In genomic region chr9:115039245-115039644, GRCm38 (mm10) we compare ENCODE assay signal across 11 mouse cellular contexts. TPM values are rescaled to one million over a fixed set of nuclear protein-coding genes. Genes with fewer than 3 reads are reported as not detected.
DNase-seq lines count a peak whose midpoint lies in the region; ATAC-seq and TF ChIP-seq lines count a peak whose summit lies in the region.
"Had no signal": no experiment of that assay in that cellular context is flagged by ENCODE, and none has a peak within 500 bp of the region (broad histone marks: within the 10 kb centered on the region; RNA-seq: fewer than 3 reads in every experiment).

No protein-coding gene starts in this region.

- peak; percentile 37; the same call in 1 of the 2 replicates for ATAC-seq in forebrain, postnatal 0 days
- ATAC-seq in midbrain, embryonic 13.5 days = 0 out of 2 replicates have a peak, but pooled peaks have one; percentile 35
- no peak for ATAC-seq in activated CD4-positive, CD25-positive, alpha-beta regulatory T cell, adult 4 months

- WGBS in forebrain, postnatal 0 days = 17% methylated on average over 7 of the region's 7 CpGs
- 49% methylated on average over 7 of the region's 7 CpGs for WGBS in midbrain, embryonic 13.5 days

- H3K4me3 ChIP-seq in E14TG2a.4 (replicated peaks; ENCODE audit: low read length) = peak overlapping the region; percentile 54
- H3K4me3 ChIP-seq in forebrain, postnatal 0 days (ENCODE audit: low read depth, low read length) = no peak overlapping the region
- H3K4me3 ChIP-seq in midbrain, embryonic 13.5 days (replicated peaks) = no peak overlapping the region

- H3K4me2 ChIP-seq in forebrain, postnatal 0 days (ENCODE audit: low read depth) = no peak overlapping the region
- no peak overlapping the region for H3K4me2 ChIP-seq in midbrain, embryonic 13.5 days (replicated peaks)

- no peaks in the 10 kb centered on the region for H3K36me3 ChIP-seq in E14TG2a.4 (ENCODE audit: insufficient read depth, low read length)
- no peaks in the 10 kb centered on the region for H3K36me3 ChIP-seq in forebrain, postnatal 0 days (ENCODE audit: insufficient read depth)
- H3K36me3 ChIP-seq in midbrain, embryonic 13.5 days = no peaks in the 10 kb centered on the region

- peak; percentile 35 for DNase-seq in adrenal gland, postnatal 14 days
- DNase-seq in adrenal gland, adult 18-20 months (ENCODE audit: low spot score in 2 of 2) = no peak
- no peak for DNase-seq in forebrain, postnatal 0 days
- DNase-seq in heart, adult 11 months = no peak
- DNase-seq in right cerebral cortex, adult 2 months (ENCODE audit: low spot score in 2 of 2) = no peak
- DNase-seq: adrenal gland, postnatal 36 days; cerebellum, adult 9-10 months; gastrocnemius, postnatal 25 days had no signal

- no peaks in the 10 kb centered on the region for H3K27me3 ChIP-seq in E14TG2a.4 (ENCODE audit: insufficient read depth, low read length)
- no peaks in the 10 kb centered on the region for H3K27me3 ChIP-seq in forebrain, postnatal 0 days (ENCODE audit: insufficient read depth, low read length)
- 0 out of 2 replicates have a peak, but pooled peaks cover 14% of the 10 kb centered on the region for H3K27me3 ChIP-seq in midbrain, embryonic 13.5 days

- H3K9me3 ChIP-seq in E14TG2a.4 (ENCODE audit: low read length) = no peaks in the 10 kb centered on the region
- no peaks in the 10 kb centered on the region for H3K9me3 ChIP-seq in forebrain, postnatal 0 days (ENCODE audit: low read length)
- H3K9me3 ChIP-seq in midbrain, embryonic 13.5 days = no peaks in the 10 kb centered on the region

- H3K27ac ChIP-seq in forebrain, postnatal 0 days (ENCODE audit: low read depth, low read length) = no peak overlapping the region
- 0 out of 2 replicates have a peak overlapping the region, but pooled peaks have one; percentile 19 for H3K27ac ChIP-seq in midbrain, embryonic 13.5 days

- no peak overlapping the region for H3K9ac ChIP-seq in forebrain, postnatal 0 days
- H3K9ac ChIP-seq in midbrain, embryonic 13.5 days (replicated peaks) = no peak overlapping the region

- no peak for TF ChIP-seq CTCF in E14TG2a.4 (conservative IDR thresholded peaks at IDR 0.05; ENCODE audit: low read length)
- TF ChIP-seq CTCF in forebrain, postnatal 0 days (IDR thresholded peaks at IDR 0.05; ENCODE audit: low read depth) = no peak

- H3K4me1 ChIP-seq in E14TG2a.4 (replicated peaks; ENCODE audit: low read depth, low read length) = peaks cover 88% of the 10 kb centered on the region
- 0 out of 2 replicates have a peak, but pooled peaks cover 8% of the 10 kb centered on the region for H3K4me1 ChIP-seq in forebrain, postnatal 0 days (ENCODE audit: insufficient read depth)
- peaks cover 18% of the 10 kb centered on the region for H3K4me1 ChIP-seq in midbrain, embryonic 13.5 days (replicated peaks)

RNA-seq across cellular contexts. Expression of gene Rps27rt, which starts 56.7 kb away (rescaled TPM):
- 51.1 and 57.4 TPM in 2 replicates for total RNA-seq in adrenal gland, postnatal 14 days (2021)
- total RNA-seq in adrenal gland, adult 18-20 months (2021) = 10 to 100 TPM; 49.6 to 57.5 TPM
- total RNA-seq in forebrain, postnatal 0 days (2014; rRNA removed) = 15.0 and 44.3 TPM in 2 replicates
- polyA plus RNA-seq in forebrain, postnatal 0 days (2015; fragmentation: Nextera tagmentation; extraction: Ambion mirVana) = 292 and 386 TPM in 2 replicates
- 257 and 322 TPM in 2 replicates for polyA plus RNA-seq in midbrain, embryonic 13.5 days (2015; fragmentation: Nextera tagmentation; extraction: Ambion mirVana)
- polyA plus RNA-seq in activated CD4-positive, CD25-positive, alpha-beta regulatory T cell, adult 4 months (2017; shearing (Covaris generic)) = 1,000 to 10,000 TPM; 2,827 to 5,236 TPM
